Comparison of ENCODE assay signal across 15 mouse cellular contexts in the genomic region with DNA sequence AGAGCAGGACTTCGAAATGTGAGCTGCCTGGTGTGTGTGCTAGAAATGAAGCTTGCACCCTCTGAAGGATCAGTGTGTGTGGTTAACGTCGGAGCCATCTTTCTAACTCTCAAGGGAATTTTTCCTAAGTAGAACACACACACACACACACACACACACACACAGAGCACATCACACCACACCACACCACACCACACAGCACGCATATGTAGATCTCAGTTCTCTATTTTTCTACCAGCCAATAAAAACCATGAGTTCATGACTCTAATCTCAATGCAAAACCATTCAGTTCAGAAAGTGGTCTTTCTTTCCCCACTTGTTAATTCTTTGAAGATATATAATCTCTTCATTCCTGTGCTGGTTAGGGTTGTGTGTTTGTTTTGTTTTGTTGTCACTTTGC. TPM values are rescaled to one million over a fixed set of nuclear protein-coding genes. Genes with fewer than 3 reads are reported as not detected.
"Had no signal": no experiment of that assay in that cellular context is flagged by ENCODE, and none has a peak within 500 bp of the region (broad histone marks: within the 10 kb centered on the region; RNA-seq: fewer than 3 reads in every experiment).

No protein-coding gene starts in this region.

- H3K9ac ChIP-seq: liver, embryonic 15.5 days; midbrain, embryonic 13.5 days; neural tube, embryonic 12.5 days had no signal

- H3K36me3 ChIP-seq: limb, embryonic 10.5 days; liver, embryonic 15.5 days; midbrain, embryonic 13.5 days; neural tube, embryonic 12.5 days had no signal

- H3K4me3 ChIP-seq: left cerebral cortex, adult 2 months; limb, embryonic 10.5 days; liver, embryonic 15.5 days; midbrain, embryonic 13.5 days; neural tube, embryonic 12.5 days had no signal

- H3K27ac ChIP-seq: left cerebral cortex, adult 2 months; limb, embryonic 10.5 days; liver, embryonic 15.5 days; midbrain, embryonic 13.5 days; neural tube, embryonic 12.5 days had no signal

- H3K4me1 ChIP-seq: liver, embryonic 15.5 days; midbrain, embryonic 13.5 days; neural tube, embryonic 12.5 days had no signal

- DNase-seq: kidney, adult 2 months; kidney, postnatal 10 days; lung, adult 2 months; lung, postnatal 36 days; thymus, adult 18-20 months; thymus, postnatal 14 days had no signal

- H3K9me3 ChIP-seq: limb, embryonic 10.5 days; liver, embryonic 15.5 days; midbrain, embryonic 13.5 days; neural tube, embryonic 12.5 days had no signal

- H3K27me3 ChIP-seq: liver, embryonic 15.5 days; midbrain, embryonic 13.5 days; neural tube, embryonic 12.5 days had no signal

- H3K4me2 ChIP-seq: liver, embryonic 11.5 days; liver, embryonic 15.5 days; midbrain, embryonic 13.5 days; neural tube, embryonic 12.5 days had no signal

- ATAC-seq: intestine, embryonic 16.5 days; lung, postnatal 0 days; midbrain, embryonic 13.5 days had no signal

RNA-seq across cellular contexts. Expression of a gene that starts 39.4 kb away (rescaled TPM):
- total RNA-seq: megakaryocyte-erythroid progenitor cell, adult 5-6 weeks had no signal
